Mouse (Mus musculus) CH12.LX (cell line): ENCODE data around the gene Taf13. TPM values are rescaled to one million over a fixed set of nuclear protein-coding genes. Genes with fewer than 3 reads are reported as not detected.
A peak's percentile ranks its signal among the peaks of the same experiment; 100 is the strongest.

Source experiments
- DNase-seq: peaks from one replicate; pipeline ENCODE4 v3.0.0-alpha.2; 2013; ENCODE audit errors: extremely low read depth
- H3K27ac ChIP-seq: 2 replicates; pipeline ENCODE4 v1.5.1; 2012; ENCODE audit warnings: low read depth, mild to moderate bottlenecking, control low read depth, moderate library complexity; ENCODE audit not compliant: insufficient read depth
- H3K27me3 ChIP-seq: replicated peaks from 2 replicates; pipeline ENCODE3; 2012; ENCODE audit warnings: inconsistent platforms
- H3K36me3 ChIP-seq, 2 experiments: replicated peaks in 1 of 2; 2 replicates each; pipeline versions ENCODE3 to v1.6.1; 2012; ENCODE audit warnings: inconsistent platforms in 1 of 2, low read length in 1 of 2, mild to moderate bottlenecking in 1 of 2, mixed read lengths in 1 of 2, moderate library complexity in 1 of 2; ENCODE audit not compliant: control insufficient read depth in 1 of 2, insufficient read depth in 1 of 2
- H3K4me1 ChIP-seq, 2 experiments: 2 replicates each; pipeline ENCODE4 v1.6.1; 2012; ENCODE audit warnings: inconsistent platforms in 1 of 2, moderate library complexity in 1 of 2; ENCODE audit not compliant: insufficient read depth in 2 of 2, control insufficient read depth in 1 of 2
- H3K4me2 ChIP-seq: 2 replicates; pipeline ENCODE4 v1.6.1; 2012; ENCODE audit warnings: low read depth, mild to moderate bottlenecking, control low read depth; ENCODE audit not compliant: poor library complexity, insufficient read depth, severe bottlenecking
- H3K4me3 ChIP-seq, 3 experiments: fragments of 150-350 bp in 1 of 3; sonication (generic) in 1 of 3; replicated peaks in 1 of 3; 2 replicates each; pipeline versions ENCODE3 to v1.5.1; 2011 to 2012; ENCODE audit warnings: low read depth in 2 of 3, low read length in 2 of 3, mild to moderate bottlenecking in 2 of 3, moderate library complexity in 2 of 3, control low read depth in 1 of 3, improper control_type of control experiment in 1 of 3, inconsistent platforms in 1 of 3, mixed read lengths in 1 of 3; ENCODE audit not compliant: poor library complexity in 1 of 3
- H3K79me2 ChIP-seq: replicated peaks from 2 replicates; pipeline ENCODE4 v1.6.1; 2012; ENCODE audit warnings: mild to moderate bottlenecking, moderate library complexity; ENCODE audit not compliant: control insufficient read depth, poor library complexity, insufficient read depth, severe bottlenecking; ENCODE audit errors: extremely low read depth
- H3K9ac ChIP-seq: 2 replicates; pipeline ENCODE4 v1.6.1; 2012; ENCODE audit warnings: low read depth, mild to moderate bottlenecking, control low read depth, moderate library complexity; ENCODE audit not compliant: insufficient read depth
- H3K9me3 ChIP-seq: replicated peaks from 2 replicates; pipeline ENCODE3; 2012; ENCODE audit warnings: low read length, inconsistent platforms, mixed read lengths
- BHLHE40 ChIP-seq: IDR thresholded peaks from 2 replicates; pipeline ENCODE4 v1.6.1; 2011; ENCODE audit warnings: mild to moderate bottlenecking, low read depth, low read length, improper control_type of control experiment
- CHD1 ChIP-seq: IDR thresholded peaks from 2 replicates; pipeline ENCODE4 v1.6.1; 2012; ENCODE audit warnings: low read depth, low read length, improper control_type of control experiment, inconsistent platforms
- CHD2 ChIP-seq: IDR thresholded peaks from 2 replicates; pipeline ENCODE4 v1.6.1; 2011; ENCODE audit warnings: low read length, improper control_type of control experiment
- CTCF ChIP-seq, 2 experiments: IDR thresholded peaks in 1 of 2; conservative IDR thresholded peaks in 1 of 2; 2 replicates each; pipeline ENCODE4 v1.5.1; 2011 to 2012; ENCODE audit warnings: low read depth in 2 of 2, low read length in 2 of 2, improper control_type of control experiment in 1 of 2, inconsistent platforms in 1 of 2, mild to moderate bottlenecking in 1 of 2, moderate library complexity in 1 of 2
- E2F4 ChIP-seq: IDR thresholded peaks from 2 replicates; pipeline ENCODE4 v1.6.1; 2011; ENCODE audit warnings: low read depth, low read length, improper control_type of control experiment; ENCODE audit not compliant: insufficient replicate concordance
- ELF1 ChIP-seq: IDR thresholded peaks from 2 replicates; pipeline ENCODE4 v1.6.1; 2014; ENCODE audit warnings: low read depth, mild to moderate bottlenecking, inconsistent platforms, low read length, improper control_type of control experiment
- EP300 ChIP-seq: IDR thresholded peaks from 2 replicates; pipeline ENCODE4 v1.6.1; 2011; ENCODE audit warnings: low read length, improper control_type of control experiment
- ETS1 ChIP-seq: conservative IDR thresholded peaks from 2 replicates; pipeline ENCODE4 v1.6.1; 2012; ENCODE audit warnings: low read depth, mild to moderate bottlenecking, inconsistent platforms, low read length, improper control_type of control experiment, moderate library complexity
- GABPA ChIP-seq: IDR thresholded peaks from 2 replicates; pipeline ENCODE4 v1.6.1; 2012; ENCODE audit warnings: low read depth, low read length, improper control_type of control experiment, inconsistent platforms; ENCODE audit not compliant: insufficient replicate concordance
- HCFC1 ChIP-seq: IDR thresholded peaks from 2 replicates; pipeline ENCODE4 v1.6.1; 2012; ENCODE audit warnings: low read depth, mild to moderate bottlenecking, inconsistent platforms, low read length, improper control_type of control experiment
- IRF4 ChIP-seq: IDR thresholded peaks from 2 replicates; pipeline ENCODE4 v1.6.1; 2014; ENCODE audit warnings: low read depth, mild to moderate bottlenecking, inconsistent platforms, low read length, improper control_type of control experiment
- JUN ChIP-seq: IDR thresholded peaks from 2 replicates; pipeline ENCODE4 v1.6.1; 2011; ENCODE audit warnings: low read depth, mild to moderate bottlenecking, low read length, improper control_type of control experiment, moderate library complexity; ENCODE audit not compliant: insufficient read depth
- JUND ChIP-seq: conservative IDR thresholded peaks from 2 replicates; pipeline ENCODE4 v1.6.1; 2011; ENCODE audit warnings: low read depth, low read length, improper control_type of control experiment
- KAT2A ChIP-seq: IDR thresholded peaks from 2 replicates; pipeline ENCODE4 v1.6.1; 2012; ENCODE audit warnings: low read length, improper control_type of control experiment, inconsistent platforms; ENCODE audit not compliant: insufficient replicate concordance
- MAFK ChIP-seq: IDR thresholded peaks from 2 replicates; pipeline ENCODE4 v1.6.1; 2011; ENCODE audit warnings: low read length, improper control_type of control experiment; ENCODE audit not compliant: insufficient replicate concordance
- MAX ChIP-seq: IDR thresholded peaks from 2 replicates; pipeline ENCODE4 v1.6.1; 2011; ENCODE audit warnings: low read length, improper control_type of control experiment
- MAZ ChIP-seq: IDR thresholded peaks from 2 replicates; pipeline ENCODE4 v1.6.1; 2012; ENCODE audit warnings: low read depth, mild to moderate bottlenecking, inconsistent platforms, low read length, improper control_type of control experiment, moderate library complexity
- MEF2A ChIP-seq: IDR thresholded peaks from 2 replicates; pipeline ENCODE4 v1.6.1; 2014; ENCODE audit warnings: low read depth, mild to moderate bottlenecking, inconsistent platforms, low read length, improper control_type of control experiment, borderline replicate concordance
- MXI1 ChIP-seq: IDR thresholded peaks from 2 replicates; pipeline ENCODE4 v1.6.1; 2011; ENCODE audit warnings: mild to moderate bottlenecking, low read depth, low read length, improper control_type of control experiment
- MYC ChIP-seq: IDR thresholded peaks from 2 replicates; pipeline ENCODE4 v1.6.1; 2011; ENCODE audit warnings: low read depth, mild to moderate bottlenecking, improper control_type of control experiment, low read length
- NELFE ChIP-seq: IDR thresholded peaks from 2 replicates; pipeline ENCODE4 v1.6.1; 2011; ENCODE audit warnings: low read depth, low read length, improper control_type of control experiment
- NRF1 ChIP-seq: IDR thresholded peaks from 2 replicates; pipeline ENCODE4 v1.6.1; 2014; ENCODE audit warnings: low read depth, mild to moderate bottlenecking, inconsistent platforms, low read length, improper control_type of control experiment, moderate library complexity
- PAX5 ChIP-seq: IDR thresholded peaks from 2 replicates; pipeline ENCODE4 v1.6.1; 2012; ENCODE audit warnings: low read length, inconsistent platforms, mixed read lengths
- POLR2A ChIP-seq: IDR thresholded peaks from 2 replicates; pipeline ENCODE4 v1.6.1; 2011; ENCODE audit warnings: low read depth, mild to moderate bottlenecking, improper control_type of control experiment, low read length
- POLR2AphosphoS2 ChIP-seq: IDR thresholded peaks from 2 replicates; pipeline ENCODE4 v1.6.1; 2011; ENCODE audit warnings: low read depth, low read length, improper control_type of control experiment
- RAD21 ChIP-seq: IDR thresholded peaks from 2 replicates; pipeline ENCODE4 v1.6.1; 2011; ENCODE audit warnings: low read depth, mild to moderate bottlenecking, low read length, improper control_type of control experiment, moderate library complexity
- RCOR1 ChIP-seq: conservative IDR thresholded peaks from 2 replicates; pipeline ENCODE4 v1.6.1; 2012; ENCODE audit warnings: low read depth, mild to moderate bottlenecking, inconsistent platforms, low read length, improper control_type of control experiment
- SIN3A ChIP-seq: IDR thresholded peaks from 2 replicates; pipeline ENCODE4 v1.6.1; 2012; ENCODE audit warnings: low read length, improper control_type of control experiment, inconsistent platforms
- SMC3 ChIP-seq: IDR thresholded peaks from 2 replicates; pipeline ENCODE4 v1.6.1; 2011; ENCODE audit warnings: low read depth, low read length, improper control_type of control experiment
- TBP ChIP-seq: conservative IDR thresholded peaks from 2 replicates; pipeline ENCODE4 v1.6.1; 2011; ENCODE audit warnings: low read depth, low read length, improper control_type of control experiment
- TCF12 ChIP-seq: IDR thresholded peaks from 2 replicates; pipeline ENCODE4 v1.6.1; 2014; ENCODE audit warnings: low read depth, mild to moderate bottlenecking, inconsistent platforms, low read length, improper control_type of control experiment
- UBTF ChIP-seq: IDR thresholded peaks from 2 replicates; pipeline ENCODE4 v1.6.1; 2012; ENCODE audit warnings: low read depth, mild to moderate bottlenecking, inconsistent platforms, low read length, improper control_type of control experiment, moderate library complexity
- USF1 ChIP-seq: IDR thresholded peaks from 2 replicates; pipeline ENCODE4 v1.6.1; 2014; ENCODE audit warnings: low read depth, mild to moderate bottlenecking, inconsistent platforms, low read length, improper control_type of control experiment
- USF2 ChIP-seq: conservative IDR thresholded peaks from 2 replicates; pipeline ENCODE4 v1.6.1; 2011; ENCODE audit warnings: low read depth, low read length, improper control_type of control experiment
- ZC3H11A ChIP-seq: IDR thresholded peaks from 2 replicates; pipeline ENCODE4 v1.6.1; 2012; ENCODE audit warnings: low read depth, mild to moderate bottlenecking, inconsistent platforms, low read length, improper control_type of control experiment
- ZKSCAN1 ChIP-seq: IDR thresholded peaks from 2 replicates; pipeline ENCODE4 v1.6.1; 2012; ENCODE audit warnings: low read depth, inconsistent platforms, low read length, improper control_type of control experiment, borderline replicate concordance
- ZMIZ1 ChIP-seq: IDR thresholded peaks from 2 replicates; pipeline ENCODE4 v1.6.1; 2012; ENCODE audit warnings: low read depth, mild to moderate bottlenecking, inconsistent platforms, low read length, improper control_type of control experiment
- ZNF384 ChIP-seq: IDR thresholded peaks from 2 replicates; pipeline ENCODE4 v1.6.1; 2012; ENCODE audit warnings: low read depth, low read length, improper control_type of control experiment, inconsistent platforms
- dilution Hi-C: fragments of 300-500 bp; cut with MboI; formaldehyde crosslinking; loops from 2 replicates; pipeline ENCODE4 v1.14.3; 2020; ENCODE audit warnings: low sequenced_read_pairs; ENCODE audit not compliant: extremely low pct_unique_long_range_greater_than_20kb, extremely low pct_ligation_motif_present
- in situ Hi-C: fragments of 300-500 bp; cut with MboI; formaldehyde crosslinking; loops from 3 replicates; pipeline ENCODE4 v1.14.3; 2019; ENCODE audit warnings: low sequenced_read_pairs, low pct_ligation_motif_present, low pct_unique_long_range_greater_than_20kb, mixed read lengths
- polyA plus RNA-seq: library from polyadenylated mRNA; unstranded; fragments of >175 nt; gene quantifications from 2 replicates; pipeline ENCODE4 v1.2.1, GENCODE M21; 2012; ENCODE audit warnings: low read depth; ENCODE audit not compliant: insufficient read length
- total RNA-seq, 2 experiments: library from RNA; depleted of rRNA; stranded (reverse); fragments of 300-350 nt in 1 of 2; fragments of >200 nt in 1 of 2; gene quantifications; 2 replicates each; pipeline ENCODE4 v1.2.3; 2012 to 2014

The Taf13 gene
- total RNA-seq (2012; rRNA removed), result 9.6 and 10.0 TPM in 2 replicates
- total RNA-seq (2014; rRNA removed), result 10.3 and 12.0 TPM in 2 replicates
- polyA plus RNA-seq, result 19.7 and 20.9 TPM in 2 replicates

DNA sequence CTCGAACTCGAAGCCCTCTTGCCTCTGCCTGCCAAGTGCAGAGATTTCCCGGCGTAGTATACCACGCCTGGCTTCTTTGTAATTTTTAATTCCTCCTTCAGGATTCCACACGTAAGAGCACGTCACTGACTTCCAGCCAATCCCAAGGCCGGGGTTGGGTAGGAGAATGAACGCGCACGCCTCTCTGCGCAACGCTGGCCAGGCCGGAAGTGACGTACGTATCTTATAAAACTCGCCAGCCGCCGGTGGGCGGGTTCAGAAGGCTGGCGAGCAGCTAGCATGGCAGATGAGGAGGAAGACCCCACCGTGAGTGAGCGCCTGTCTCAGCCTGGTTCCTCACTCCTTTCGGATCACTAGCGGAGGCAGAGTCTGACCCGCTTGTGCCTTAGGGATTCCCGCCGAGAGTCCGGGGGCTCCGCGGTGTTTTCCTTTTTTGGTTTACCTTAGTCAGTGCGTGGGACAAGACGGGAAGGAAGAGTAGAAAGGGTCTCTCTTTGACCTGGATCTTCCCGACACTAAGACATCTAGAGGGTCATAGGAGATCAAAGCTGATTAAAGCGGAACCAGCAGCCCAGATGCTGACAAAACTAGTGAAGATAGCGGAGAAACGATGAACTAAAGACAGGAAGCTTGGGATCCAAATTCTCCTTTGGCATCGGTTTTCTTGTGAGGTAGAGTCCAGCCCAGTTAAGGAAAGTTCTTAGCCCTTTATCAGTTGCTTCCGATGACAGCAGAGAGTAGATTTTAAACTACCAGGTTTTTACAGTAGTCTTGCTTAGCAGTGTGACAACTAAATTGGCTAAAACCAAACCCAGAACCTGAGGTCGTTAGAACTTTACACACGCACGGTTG lies at the start of gene Taf13:
Gene Taf13 (plus strand): TSS at position 256 of the 852 bp plus-strand sequence.
- in situ Hi-C loops, result no loop called here
- Histone ChIP-seq H3K4me1 (peaks cover 6 to 31% of the 10 kb centered on the region in 2 experiments), H3K4me3 (peak within 1 kb of the TSS; percentile 68 to 86 (median 84)), H3K9ac (peak within 1 kb of the TSS; percentile 90), H3K36me3 (no peaks in the 10 kb centered on the region), H3K79me2 (0 out of 2 replicates have a peak, but pooled peaks cover 2% of the 10 kb centered on the region), H3K27me3 (peaks cover 3% of the 10 kb centered on the region), H3K27ac (no peak within 1 kb of the TSS), H3K9me3 (no peaks in the 10 kb centered on the region), H3K4me2 (peak within 1 kb of the TSS; percentile 98)
- dilution Hi-C loops, result no loop called here
- peak; percentile 97 for DNase-seq
- TF ChIP-seq RCOR1, result no peak
- no peak for TF ChIP-seq USF1
- peak; percentile 40; the same call in 1 of the 2 replicates for TF ChIP-seq MEF2A
- TF ChIP-seq JUN, result no peak
- peak; percentile 41; the same call in 1 of the 2 replicates for TF ChIP-seq CHD2
- TF ChIP-seq RAD21, result no peak
- TF ChIP-seq EP300, result no peak
- TF ChIP-seq ZKSCAN1, result no peak
- TF ChIP-seq MAFK, result no peak
- peak; percentile 99 for TF ChIP-seq ZMIZ1
- TF ChIP-seq GABPA, result no peak; the same call in 1 of the 2 replicates
- TF ChIP-seq SIN3A, result peak; percentile 94
- TF ChIP-seq ZC3H11A, result no peak
- no peak for TF ChIP-seq ZNF384
- 0 out of 2 replicates have a peak, but pooled peaks have one; percentile 37 for TF ChIP-seq KAT2A
- peak; percentile 68 for TF ChIP-seq ELF1
- TF ChIP-seq MXI1, result peak; percentile 85
- TF ChIP-seq HCFC1, result peak; percentile 73
- TF ChIP-seq UBTF, result no peak
- TF ChIP-seq POLR2A, result peak; percentile 100
- peak; percentile 100 for TF ChIP-seq NELFE
- 0 out of 2 replicates have a peak, but pooled peaks have one; percentile 20 for TF ChIP-seq IRF4
- no peak for TF ChIP-seq JUND
- peak; percentile 87 for TF ChIP-seq NRF1
- no peak for TF ChIP-seq MAZ
- peak; percentile 97 for TF ChIP-seq TBP
- no peak for TF ChIP-seq ETS1
- TF ChIP-seq MAX, result peak; percentile 48; the same call in 1 of the 2 replicates
- no peak for TF ChIP-seq USF2
- TF ChIP-seq BHLHE40, result peak; percentile 23; the same call in 1 of the 2 replicates
- no peak for TF ChIP-seq MYC
- TF ChIP-seq CTCF (conservative IDR thresholded peaks at IDR 0.05 in 1 of 2, IDR thresholded peaks at IDR 0.05 in 1 of 2; ENCODE audit: low read depth in 2 of 2, low read length in 2 of 2), result no peak
- TF ChIP-seq CHD1, result no peak; the same call in 1 of the 2 replicates
- TF ChIP-seq TCF12, result peak; percentile 97
- no peak for TF ChIP-seq SMC3
- TF ChIP-seq POLR2AphosphoS2, result peak; percentile 98
- no peak for TF ChIP-seq E2F4
- no peak for TF ChIP-seq PAX5
